Mouse (Mus musculus) midbrain, embryonic 13.5 days (tissue): ENCODE measurements around the gene Pde4a. TPM values are rescaled to one million over a fixed set of nuclear protein-coding genes. Genes with fewer than 3 reads are reported as not detected.

Experiments
- ATAC-seq: fragments of 200-750 bp; cut with Nextera tagmentation; 2 replicates; pipeline ENCODE4 v1.8.0; 2017; ENCODE audit warnings: mild to moderate bottlenecking, moderate TSS enrichment, moderate library complexity
- H3K27ac ChIP-seq: fragments of 300-500 bp; sonication (generic); 2 replicates; pipeline ENCODE4 v1.5.1; 2015; ENCODE audit warnings: inconsistent platforms, mild to moderate bottlenecking, moderate library complexity
- H3K27me3 ChIP-seq: fragments of 300-500 bp; sonication (generic); 2 replicates; pipeline ENCODE4 v1.6.1; 2015; ENCODE audit warnings: mild to moderate bottlenecking, inconsistent platforms
- H3K36me3 ChIP-seq: fragments of 300-500 bp; sonication (generic); 2 replicates; pipeline ENCODE4 v1.6.1; 2015; ENCODE audit warnings: mild to moderate bottlenecking, inconsistent platforms
- H3K4me1 ChIP-seq: fragments of 300-500 bp; sonication (generic); replicated peaks from 2 replicates; pipeline ENCODE4 v1.6.1; 2015; ENCODE audit warnings: inconsistent platforms
- H3K4me2 ChIP-seq: fragments of 300-500 bp; sonication (generic); replicated peaks from 2 replicates; pipeline ENCODE4 v1.6.1; 2015; ENCODE audit warnings: moderate library complexity, mild to moderate bottlenecking, inconsistent platforms
- H3K4me3 ChIP-seq: fragments of 300-500 bp; sonication (generic); replicated peaks from 2 replicates; pipeline ENCODE4 v1.5.1; 2015; ENCODE audit warnings: mild to moderate bottlenecking, inconsistent platforms
- H3K9ac ChIP-seq: fragments of 300-500 bp; sonication (generic); replicated peaks from 2 replicates; pipeline ENCODE4 v1.6.1; 2015; ENCODE audit warnings: mild to moderate bottlenecking, inconsistent platforms
- H3K9me3 ChIP-seq: fragments of 300-500 bp; sonication (generic); 2 replicates; pipeline ENCODE4 v1.6.1; 2016; ENCODE audit warnings: mild to moderate bottlenecking, inconsistent platforms
- WGBS: fragments of 180-500 bp; shearing (Covaris S2); methylation state at CpG from one replicate; pipeline ENCODE4 v1.1.7; 2015; 5-methylcytosine and 5-hydroxymethylcytosine counted together
- polyA plus RNA-seq: library from polyadenylated mRNA; unstranded; fragments of >200 nt; fragmentation: Nextera tagmentation; extraction: Ambion mirVana; gene quantifications from 2 replicates; pipeline ENCODE4 v1.2.1, GENCODE M21; 2015

The Pde4a gene
- polyA plus RNA-seq, 1 experiment from 2014 or later: 20.2 TPM

GRCm38 (mm10) chr9:21227342-21227741 is 61.8 kb downstream of the Pde4a start:
- Histone ChIP-seq H3K36me3 (peaks cover 35% of the 10 kb centered on the region), H3K9ac (peak overlapping the region; percentile 30; the same call in 1 of the 2 replicates), H3K27ac (peak overlapping the region; percentile 4; the same call in 1 of the 2 replicates), H3K27me3 (peaks cover 16% of the 10 kb centered on the region; the same call in 1 of the 2 replicates), H3K4me2 (peak overlapping the region; percentile 47), H3K9me3 (no peaks in the 10 kb centered on the region), H3K4me1 (peaks cover 16% of the 10 kb centered on the region), H3K4me3 (peak overlapping the region; percentile 22; the same call in 1 of the 2 replicates)
- ATAC-seq: peak; percentile 70
- 12% methylated on average over 16 of the region's 16 CpGs for WGBS

GRCm38 (mm10) chr9:21231551-21231950 is 66.0 kb downstream of the Pde4a start:
- Histone ChIP-seq H3K9ac (no peak overlapping the region), H3K4me1 (peaks cover 21% of the 10 kb centered on the region), H3K9me3 (no peaks in the 10 kb centered on the region), H3K27ac (no peak overlapping the region), H3K4me2 (no peak overlapping the region), H3K4me3 (no peak overlapping the region), H3K36me3 (peaks cover 61% of the 10 kb centered on the region), H3K27me3 (0 out of 2 replicates have a peak, but pooled peaks cover 3% of the 10 kb centered on the region)
- 47% methylated on average over 23 of the region's 23 CpGs for WGBS
- no peak for ATAC-seq

GRCm38 (mm10) chr9:21232867-21233266 is 67.4 kb downstream of the Pde4a start:
- Histone ChIP-seq H3K9me3 (no peaks in the 10 kb centered on the region), H3K36me3 (peaks cover 61% of the 10 kb centered on the region)
- WGBS: 91% methylated on average over 5 of the region's 5 CpGs

GRCm38 (mm10) chr9:21233366-21233765 is 67.9 kb downstream of the Pde4a start:
- Histone ChIP-seq H3K4me2 (no peak overlapping the region), H3K36me3 (peaks cover 61% of the 10 kb centered on the region), H3K4me1 (peaks cover 27% of the 10 kb centered on the region), H3K4me3 (no peak overlapping the region), H3K9me3 (no peaks in the 10 kb centered on the region), H3K27me3 (no peaks in the 10 kb centered on the region), H3K9ac (no peak overlapping the region), H3K27ac (no peak overlapping the region)
- no peak for ATAC-seq
- WGBS: 90% methylated on average over 29 of the region's 29 CpGs

More at GRCm38 (mm10) chr9:21232867-21233266, 67.4 kb downstream of the Pde4a start:
- peaks cover 26% of the 10 kb centered on the region for H3K4me1 ChIP-seq
- H3K9ac ChIP-seq: no peak overlapping the region
- no peaks in the 10 kb centered on the region for H3K27me3 ChIP-seq
- no peak overlapping the region for H3K4me2 ChIP-seq
- H3K27ac ChIP-seq: no peak overlapping the region
- ATAC-seq: no peak
- H3K4me3 ChIP-seq: no peak overlapping the region

GRCm38 (mm10) chr9:21233805-21234204 is 68.3 kb downstream of the Pde4a start:
- Histone ChIP-seq H3K9ac (no peak overlapping the region), H3K4me1 (peaks cover 27% of the 10 kb centered on the region), H3K4me2 (no peak overlapping the region), H3K27ac (no peak overlapping the region), H3K9me3 (no peaks in the 10 kb centered on the region), H3K4me3 (no peak overlapping the region), H3K27me3 (no peaks in the 10 kb centered on the region), H3K36me3 (peaks cover 61% of the 10 kb centered on the region)
- ATAC-seq: no peak
- WGBS: 79% methylated on average over 28 of the region's 28 CpGs

- H3K27ac ChIP-seq: no peak overlapping the region
- peaks cover 46% of the 10 kb centered on the region for H3K36me3 ChIP-seq
- ATAC-seq: no peak
- 85% methylated on average over 4 of the region's 4 CpGs for WGBS
- no peak overlapping the region for H3K9ac ChIP-seq
- no peak overlapping the region for H3K4me3 ChIP-seq
- H3K9me3 ChIP-seq: no peaks in the 10 kb centered on the region
- H3K4me1 ChIP-seq: peaks cover 27% of the 10 kb centered on the region
- no peak overlapping the region for H3K4me2 ChIP-seq
- peaks cover 4% of the 10 kb centered on the region for H3K27me3 ChIP-seq
These were observed 69.8 kb downstream of the Pde4a start for GRCm38 (mm10) chr9:21235341-21235740.

- H3K27me3 ChIP-seq: peaks cover 13% of the 10 kb centered on the region
- peak overlapping the region; percentile 97 for H3K9ac ChIP-seq
- 0 out of 2 replicates have a peak overlapping the region, but pooled peaks have one; percentile 89 for H3K27ac ChIP-seq
- H3K36me3 ChIP-seq: peaks cover 30% of the 10 kb centered on the region
- 85% methylated on average over 25 of the region's 25 CpGs for WGBS
- H3K4me2 ChIP-seq: peak overlapping the region; percentile 81
- no peak for ATAC-seq
- H3K9me3 ChIP-seq: no peaks in the 10 kb centered on the region
- peaks cover 27% of the 10 kb centered on the region for H3K4me1 ChIP-seq
- H3K4me3 ChIP-seq: peak overlapping the region; percentile 91
These were observed 71.5 kb downstream of the Pde4a start for GRCm38 (mm10) chr9:21236991-21237367.

GRCm38 (mm10) chr9:21237368-21238003 is 72.0 kb downstream of the Pde4a start:
- Histone ChIP-seq H3K27ac (peak overlapping the region; percentile 89), H3K9me3 (no peaks in the 10 kb centered on the region), H3K36me3 (peaks cover 26% of the 10 kb centered on the region), H3K9ac (peak overlapping the region; percentile 97), H3K4me3 (peak overlapping the region; percentile 91), H3K27me3 (peaks cover 18% of the 10 kb centered on the region), H3K4me1 (peaks cover 27% of the 10 kb centered on the region), H3K4me2 (peak overlapping the region; percentile 81)
- WGBS: 19% methylated on average over 19 of the region's 19 CpGs
- peak; percentile 46 for ATAC-seq

- peaks cover 25% of the 10 kb centered on the region for H3K27me3 ChIP-seq
- WGBS: 2% methylated on average over 31 of the region's 31 CpGs
- H3K27ac ChIP-seq: peak overlapping the region; percentile 89
- H3K4me1 ChIP-seq: peaks cover 27% of the 10 kb centered on the region
- ATAC-seq: peak; percentile 10; the same call in 1 of the 2 replicates
- H3K9me3 ChIP-seq: no peaks in the 10 kb centered on the region
- peaks cover 20% of the 10 kb centered on the region for H3K36me3 ChIP-seq
- H3K4me3 ChIP-seq: peak overlapping the region; percentile 91
- peak overlapping the region; percentile 81 for H3K4me2 ChIP-seq
- H3K9ac ChIP-seq: peak overlapping the region; percentile 97
These were observed 72.7 kb downstream of the Pde4a start for GRCm38 (mm10) chr9:21238004-21238732.

GRCm38 (mm10) chr9:21238733-21239464 is 73.4 kb downstream of the Pde4a start, which contains the start of gene Keap1:
Gene Keap1 (minus strand): TSS chr9:21239361.
- peak; percentile 89 for ATAC-seq
- H3K27me3 ChIP-seq: peaks cover 33% of the 10 kb centered on the region
- no peaks in the 10 kb centered on the region for H3K9me3 ChIP-seq
- H3K4me2 ChIP-seq: peak within 1 kb of the TSS; percentile 81
- H3K27ac ChIP-seq: peak within 1 kb of the TSS; percentile 89
- peaks cover 29% of the 10 kb centered on the region for H3K4me1 ChIP-seq
- WGBS: under 1% methylated on average over 82 of the region's 90 CpGs
- H3K9ac ChIP-seq: peak within 1 kb of the TSS; percentile 97
- H3K36me3 ChIP-seq: peaks cover 13% of the 10 kb centered on the region
- peak within 1 kb of the TSS; percentile 91 for H3K4me3 ChIP-seq

GRCm38 (mm10) chr9:21239465-21239848 is 73.9 kb downstream of the Pde4a start:
- Histone ChIP-seq H3K9me3 (no peaks in the 10 kb centered on the region), H3K9ac (peak overlapping the region; percentile 97; the same call in 1 of the 2 replicates), H3K4me1 (peaks cover 35% of the 10 kb centered on the region), H3K27ac (peak overlapping the region; percentile 89; the same call in 1 of the 2 replicates), H3K4me3 (peak overlapping the region; percentile 91), H3K4me2 (peak overlapping the region; percentile 81), H3K27me3 (peaks cover 38% of the 10 kb centered on the region), H3K36me3 (peaks cover 10% of the 10 kb centered on the region)
- WGBS: 41% methylated on average over 4 of the region's 4 CpGs
- no peak for ATAC-seq
